Mouse (Mus musculus) midbrain, postnatal 0 days (tissue): ENCODE measurements around the gene Uroc1. TPM values are rescaled to one million over a fixed set of nuclear protein-coding genes. Genes with fewer than 3 reads are reported as not detected.

Source experiments
- ATAC-seq: fragments of 200-750 bp; cut with Nextera tagmentation; 2 replicates; pipeline ENCODE4 v1.8.0; 2017; ENCODE audit warnings: moderate number of reproducible peaks, mild to moderate bottlenecking, moderate TSS enrichment, moderate library complexity; ENCODE audit not compliant: low FRiP score
- DNase-seq: peaks from one replicate; pipeline ENCODE4 v3.0.0-alpha.2; 2015; ENCODE audit warnings: low spot score
- H3K27ac ChIP-seq: fragments of 300-500 bp; sonication (generic); 2 replicates; pipeline ENCODE4 v1.5.1; 2014; ENCODE audit warnings: low read depth, mild to moderate bottlenecking, low read length, mixed read lengths
- H3K27me3 ChIP-seq: fragments of 300-500 bp; sonication (generic); 2 replicates; pipeline ENCODE4 v1.6.1; 2014; ENCODE audit warnings: low read length, control low read depth, mixed read lengths; ENCODE audit not compliant: insufficient read depth
- H3K36me3 ChIP-seq: fragments of 300-500 bp; sonication (generic); 2 replicates; pipeline ENCODE4 v1.6.1; 2014; ENCODE audit warnings: low read length, control low read depth, mixed read lengths; ENCODE audit not compliant: insufficient read depth
- H3K4me1 ChIP-seq: fragments of 300-500 bp; sonication (generic); 2 replicates; pipeline ENCODE4 v1.6.1; 2014; ENCODE audit warnings: mild to moderate bottlenecking, control low read depth, antibody characterized with exemption, low read length, mixed read lengths; ENCODE audit not compliant: insufficient read depth
- H3K4me2 ChIP-seq: fragments of 300-500 bp; sonication (generic); 2 replicates; pipeline ENCODE4 v1.6.1; 2014; ENCODE audit warnings: low read depth, mild to moderate bottlenecking, low read length, mixed read lengths; ENCODE audit not compliant: poor library complexity, severe bottlenecking
- H3K4me3 ChIP-seq: fragments of 300-500 bp; sonication (generic); 2 replicates; pipeline ENCODE4 v1.5.1; 2014; ENCODE audit warnings: low read depth, mild to moderate bottlenecking, low read length, moderate library complexity
- H3K9ac ChIP-seq: fragments of 300-500 bp; sonication (generic); replicated peaks from 2 replicates; pipeline ENCODE4 v1.6.1; 2014; ENCODE audit warnings: mild to moderate bottlenecking, low read length, moderate library complexity, mixed read lengths; ENCODE audit not compliant: poor library complexity, severe bottlenecking
- H3K9me3 ChIP-seq: fragments of 300-500 bp; sonication (generic); 2 replicates; pipeline ENCODE4 v1.6.1; 2016; ENCODE audit warnings: low read length, control low read depth
- CTCF ChIP-seq: IDR thresholded peaks from 2 replicates; pipeline ENCODE4 v1.5.1; 2016; ENCODE audit warnings: antibody characterized with exemption, mild to moderate bottlenecking
- WGBS: fragments of 180-500 bp; shearing (Covaris S2); extraction: QIAGEN DNeasy Blood & Tissue Kit; methylation state at CpG from one replicate; pipeline ENCODE4 v1.1.7; 2014; 5-methylcytosine and 5-hydroxymethylcytosine counted together
- polyA plus RNA-seq: library from polyadenylated mRNA; unstranded; fragments of >200 nt; fragmentation: Nextera tagmentation; extraction: Ambion mirVana; gene quantifications from 2 replicates; pipeline ENCODE4 v1.2.1, GENCODE M21; 2015
- total RNA-seq: library from RNA; depleted of rRNA; stranded (reverse); fragments of >200 nt; gene quantifications from 2 replicates; pipeline ENCODE4 v1.2.3, GENCODE M21; 2014

Uroc1 gene
- total and polyA plus RNA-seq, 2 experiments from 2014 or later = not detected

GRCm38 (mm10) chr6:90360024-90360781 is 27.1 kb downstream of the Uroc1 start:
- Histone ChIP-seq H3K4me1 (no peaks in the 10 kb centered on the region), H3K9ac (no peak overlapping the region), H3K27ac (no peak overlapping the region), H3K27me3 (no peaks in the 10 kb centered on the region), H3K36me3 (no peaks in the 10 kb centered on the region), H3K9me3 (no peaks in the 10 kb centered on the region), H3K4me2 (no peak overlapping the region), H3K4me3 (no peak overlapping the region)
- ATAC-seq = peak; percentile 68
- 52% methylated on average over 7 of the region's 7 CpGs for WGBS
- DNase-seq = peak; percentile 73
- no peak for TF ChIP-seq CTCF

- Histone ChIP-seq H3K36me3 (no peaks in the 10 kb centered on the region), H3K27me3 (no peaks in the 10 kb centered on the region), H3K27ac (no peak overlapping the region), H3K4me1 (no peaks in the 10 kb centered on the region), H3K9ac (no peak overlapping the region), H3K4me2 (no peak overlapping the region), H3K4me3 (no peak overlapping the region), H3K9me3 (no peaks in the 10 kb centered on the region)
- no peak for TF ChIP-seq CTCF
- DNase-seq (no peak), ATAC-seq (no peak)
- WGBS = 89% methylated on average over 6 of the region's 6 CpGs
These were observed 28.0 kb downstream of the Uroc1 start for GRCm38 (mm10) chr6:90360922-90361614.

GRCm38 (mm10) chr6:90363301-90363700 is 30.2 kb downstream of the Uroc1 start:
- Histone ChIP-seq H3K4me2 (no peak overlapping the region), H3K9ac (no peak overlapping the region), H3K27me3 (no peaks in the 10 kb centered on the region), H3K27ac (no peak overlapping the region), H3K4me3 (no peak overlapping the region), H3K36me3 (no peaks in the 10 kb centered on the region), H3K4me1 (no peaks in the 10 kb centered on the region), H3K9me3 (no peaks in the 10 kb centered on the region)
- WGBS = 88% methylated on average over 5 of the region's 5 CpGs
- no peak for TF ChIP-seq CTCF
- DNase-seq (no peak), ATAC-seq (no peak)

GRCm38 (mm10) chr6:90368976-90369724 is 36.1 kb downstream of the Uroc1 start, which contains the start of gene Zxdc:
Zxdc (plus strand) TSS chr6:90369492.
- H3K9ac ChIP-seq = peak within 1 kb of the TSS; percentile 88
- peak within 1 kb of the TSS; percentile 91 for H3K4me3 ChIP-seq
- no peaks in the 10 kb centered on the region for H3K9me3 ChIP-seq
- ATAC-seq = peak; percentile 97
- peak within 1 kb of the TSS; percentile 77 for H3K4me2 ChIP-seq
- WGBS = 6% methylated on average over 41 of the region's 41 CpGs
- H3K4me1 ChIP-seq = peaks cover 5% of the 10 kb centered on the region
- H3K27ac ChIP-seq = peak within 1 kb of the TSS; percentile 89
- peak; percentile 15; the same call in 1 of the 2 replicates for TF ChIP-seq CTCF
- no peaks in the 10 kb centered on the region for H3K27me3 ChIP-seq
- H3K36me3 ChIP-seq = peaks cover 10% of the 10 kb centered on the region
- peak; percentile 99 for DNase-seq

GRCm38 (mm10) chr6:90369725-90370553 is 36.9 kb downstream of the Uroc1 start:
- peaks cover 5% of the 10 kb centered on the region for H3K4me1 ChIP-seq
- H3K9me3 ChIP-seq = no peaks in the 10 kb centered on the region

More at GRCm38 (mm10) chr6:90369725-90370553, 36.9 kb downstream of the Uroc1 start:
- H3K4me2 ChIP-seq = peak overlapping the region; percentile 77
- peak overlapping the region; percentile 89 for H3K27ac ChIP-seq
- H3K9ac ChIP-seq = peak overlapping the region; percentile 88
- peak; percentile 23 for DNase-seq
- ATAC-seq = peak; percentile 78
- H3K4me3 ChIP-seq = peak overlapping the region; percentile 91
- H3K27me3 ChIP-seq = no peaks in the 10 kb centered on the region
- WGBS = 2% methylated on average over 81 of the region's 98 CpGs
- no peak for TF ChIP-seq CTCF
- peaks cover 17% of the 10 kb centered on the region for H3K36me3 ChIP-seq
